Mouse (Mus musculus) v-Abl transformed pro-B cells (cell line): Measurements from ENCODE around the gene Cfhr2.
"Not testable (repeated sequence)": the region's sequence is repeated elsewhere in the genome, so short reads cannot be mapped to it uniquely, and the experiment has no call there.

ENCODE experiments used
- in situ Hi-C, 2 experiments: fragments of 400-800 bp; cut with MboI; formaldehyde crosslinking; loops; one replicate each; pipeline ENCODE4 v1.15.1; 2025; ENCODE audit not compliant: unreplicated experiment in 2 of 2

Cfhr2 gene

GRCm38 (mm10) chr1:139858548-139858947 lies at the start of gene Cfhr2:
Cfhr2 (minus strand) TSS chr1:139858702.
- in situ Hi-C loops: no loop called here

DNA sequence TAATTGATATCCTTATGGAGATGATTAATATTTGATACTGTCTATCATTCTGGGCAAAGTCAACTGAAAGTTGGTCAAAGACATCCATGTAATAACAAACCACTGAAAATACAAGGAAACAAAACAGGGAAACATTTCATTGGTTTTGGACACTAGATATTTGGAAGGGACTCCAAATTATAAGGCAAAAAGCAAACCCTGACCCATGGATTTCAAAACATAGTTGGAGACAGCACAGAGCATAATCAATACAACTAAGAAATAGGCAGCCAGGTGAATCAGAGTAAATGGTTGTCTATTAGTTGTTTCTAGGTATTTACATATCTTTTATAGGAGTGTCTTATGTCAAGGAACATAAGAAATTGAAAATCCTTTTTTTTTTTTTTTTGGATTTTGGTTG lies 5.2 kb upstream of the Cfhr2 start:
- in situ Hi-C loops: no loop called here

GRCm38 (mm10) chr1:139860176-139860575 lies 1.7 kb upstream of the Cfhr2 start:
- in situ Hi-C loops: no loop called here

DNA sequence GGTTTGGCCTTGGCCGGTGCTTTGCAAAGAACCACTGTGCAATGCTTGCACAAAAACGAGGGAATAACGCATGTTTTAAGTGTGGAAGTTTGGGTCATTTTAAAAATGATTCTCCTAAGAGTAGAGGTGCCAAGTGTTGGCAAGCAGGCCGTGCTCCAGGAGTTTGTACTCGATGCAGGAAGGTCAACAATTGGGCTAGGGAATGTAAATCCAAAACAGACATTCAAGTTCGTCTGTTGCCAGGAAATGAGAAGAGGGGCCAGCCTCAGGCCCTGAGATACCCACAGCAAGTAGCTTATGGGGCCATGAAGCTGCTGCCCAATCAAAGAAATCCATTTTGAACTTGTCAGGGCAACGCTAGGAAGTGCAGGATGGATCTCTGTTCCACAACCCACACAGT lies 18.8 kb downstream of the Cfhr2 start:
- in situ Hi-C loops: no loop called here

GRCm38 (mm10) chr1:139839290-139839689 lies 19.2 kb downstream of the Cfhr2 start:
- in situ Hi-C loops: no loop called here

DNA sequence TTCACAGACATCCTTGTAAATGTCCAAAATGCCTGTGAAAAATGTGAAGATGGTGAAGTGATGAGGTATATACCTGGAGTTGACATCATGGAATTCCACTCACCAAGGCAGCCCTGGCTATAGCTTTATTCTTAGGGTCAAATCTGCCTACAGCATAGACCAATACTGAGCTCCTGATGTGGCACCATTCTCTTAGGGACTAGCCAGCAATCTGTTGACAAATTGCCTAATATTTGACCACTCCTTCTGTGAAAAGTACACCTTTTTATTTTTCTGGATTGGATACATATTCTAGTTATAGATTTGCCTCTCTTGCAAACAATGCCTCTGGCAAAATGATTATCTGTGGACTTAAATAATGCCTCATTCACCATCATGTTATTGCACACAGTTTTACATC lies 49.9 kb downstream of the Cfhr2 start:
- in situ Hi-C loops: no loop called here

DNA sequence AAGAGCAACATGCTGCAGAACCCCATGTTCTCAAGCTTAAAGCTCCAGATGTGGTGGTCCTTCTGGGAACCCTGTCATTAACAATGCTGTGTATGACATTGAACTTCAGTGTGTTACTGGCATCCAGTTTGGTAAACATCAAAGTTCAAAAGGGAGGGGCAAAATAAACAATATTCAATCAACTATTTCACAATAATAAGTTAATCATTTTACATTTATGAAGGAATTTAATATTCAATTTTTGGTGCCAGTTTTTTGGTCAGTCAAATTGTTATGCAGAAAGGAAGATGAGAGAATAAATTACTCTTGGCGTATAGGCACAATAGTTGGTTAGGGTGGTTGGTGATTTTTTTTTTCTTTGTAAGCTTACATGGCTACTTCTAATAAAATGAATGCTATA lies 77.4 kb downstream of the Cfhr2 start, which contains the start of gene Gm4788:
Gene Gm4788, minus strand, starts transcription at position 101 of the 400 bp plus-strand sequence.
- in situ Hi-C loops: no loop called here

DNA sequence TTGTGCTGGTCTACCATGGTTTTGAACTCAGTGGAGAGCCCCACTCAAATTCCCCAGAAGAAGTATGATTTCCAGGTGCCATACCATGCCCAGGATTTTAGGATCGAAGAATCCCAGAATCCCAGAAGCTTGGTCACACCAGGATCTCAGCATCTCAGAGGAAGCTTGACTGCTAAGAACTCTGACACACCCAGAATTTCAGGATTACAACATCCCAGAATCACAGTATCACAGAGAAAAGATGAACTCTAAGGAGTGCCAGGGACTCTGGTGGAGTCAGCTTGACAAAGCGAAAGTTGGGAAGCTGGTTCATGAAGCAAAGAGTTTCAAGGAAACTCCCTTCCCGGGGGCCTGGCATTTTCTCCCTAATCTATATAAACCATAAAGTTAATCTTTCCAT lies 88.6 kb downstream of the Cfhr2 start:
- in situ Hi-C loops: not testable (repeated sequence)
